In the genomic region with DNA sequence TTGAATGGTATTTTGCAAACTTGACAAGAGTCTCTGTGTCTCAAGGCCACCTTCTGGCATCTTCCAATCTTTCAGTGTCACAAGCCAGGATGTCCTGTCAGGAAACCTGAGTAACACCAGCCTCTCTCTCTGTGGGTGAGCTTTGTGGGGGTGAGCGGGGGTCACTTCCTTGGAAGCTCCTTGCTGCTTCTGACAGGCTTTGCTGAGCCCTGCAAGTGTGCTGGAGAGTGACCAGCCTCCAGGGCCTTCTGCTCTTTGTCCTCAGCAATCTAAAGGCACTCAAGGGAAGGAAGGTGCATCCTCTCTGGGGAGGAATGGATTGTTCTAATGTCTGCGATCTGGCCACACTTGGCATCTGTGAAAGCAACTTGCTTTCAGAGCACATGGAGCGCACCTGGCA, we compare ENCODE assay signal across 9 mouse cellular contexts. TPM values are rescaled to one million over a fixed set of nuclear protein-coding genes. Genes with fewer than 3 reads are reported as not detected.
DNase-seq lines count a peak whose midpoint lies in the region; ATAC-seq and TF ChIP-seq lines count a peak whose summit lies in the region.
"Had no signal": no experiment of that assay in that cellular context is flagged by ENCODE, and none has a peak within 500 bp of the region (broad histone marks: within the 10 kb centered on the region; RNA-seq: fewer than 3 reads in every experiment).

No protein-coding gene starts in this region.

- H3K4me2 ChIP-seq in lung, postnatal 0 days (replicated peaks; ENCODE audit: low read depth, low read length): no peak overlapping the region
- H3K4me2 ChIP-seq in heart, embryonic 13.5 days: no peak overlapping the region
- H3K4me2 ChIP-seq in kidney, postnatal 0 days (ENCODE audit: low read length): no peak overlapping the region
- no peak overlapping the region for H3K4me2 ChIP-seq in stomach, embryonic 15.5 days
- H3K4me2 ChIP-seq: midbrain, embryonic 12.5 days had no signal

- peaks cover 14% of the 10 kb centered on the region; the same call in 1 of the 2 replicates for H3K4me1 ChIP-seq in lung, postnatal 0 days (ENCODE audit: insufficient read depth, low read depth, low read length)
- peaks cover 78% of the 10 kb centered on the region for H3K4me1 ChIP-seq in heart, embryonic 13.5 days
- H3K4me1 ChIP-seq in kidney, postnatal 0 days (replicated peaks; ENCODE audit: insufficient read depth, low read length): peaks cover 29% of the 10 kb centered on the region
- peaks cover 37% of the 10 kb centered on the region for H3K4me1 ChIP-seq in stomach, embryonic 15.5 days

- H3K9me3 ChIP-seq in lung, postnatal 0 days (ENCODE audit: low read length): no peaks in the 10 kb centered on the region
- no peaks in the 10 kb centered on the region for H3K9me3 ChIP-seq in heart, embryonic 13.5 days
- no peaks in the 10 kb centered on the region for H3K9me3 ChIP-seq in kidney, postnatal 0 days (replicated peaks; ENCODE audit: low read length)
- H3K9me3 ChIP-seq in stomach, embryonic 15.5 days: no peaks in the 10 kb centered on the region
- H3K9me3 ChIP-seq: midbrain, embryonic 12.5 days had no signal

- TF ChIP-seq EP300 in lung, postnatal 0 days (IDR thresholded peaks at IDR 0.05): peak; percentile 41; the same call in 1 of the 2 replicates

- no peak for ATAC-seq in lung, postnatal 0 days
- no peak for ATAC-seq in heart, embryonic 13.5 days (ENCODE audit: extremely low read depth, insufficient number of reproducible peaks, low FRiP score, low TSS enrichment)
- peak; percentile 16; the same call in 1 of the 2 replicates for ATAC-seq in kidney, postnatal 0 days (replicated peaks; ENCODE audit: low FRiP score, low read depth)
- no peak for ATAC-seq in stomach, embryonic 15.5 days (ENCODE audit: insufficient read depth, low FRiP score, low read depth)

- no peak for DNase-seq in lung, postnatal 0 days (ENCODE audit: low spot score)
- DNase-seq in lung, adult 18-20 months: no peak
- peak; percentile 63 for DNase-seq in kidney, postnatal 0 days (ENCODE audit: low spot score)
- no peak for DNase-seq in ovary, postnatal 10 days (ENCODE audit: low spot score)
- no peak for DNase-seq in layer of hippocampus, postnatal 14 days (ENCODE audit: low spot score in 2 of 2)
- DNase-seq in gastrocnemius, adult 8-10 months (ENCODE audit: low spot score in 2 of 2): no peak

- H3K9ac ChIP-seq in lung, postnatal 0 days (replicated peaks; ENCODE audit: low read depth): no peak overlapping the region
- H3K9ac ChIP-seq in heart, embryonic 13.5 days: peak overlapping the region; percentile 1; the same call in 1 of the 2 replicates
- no peak overlapping the region for H3K9ac ChIP-seq in kidney, postnatal 0 days (ENCODE audit: low read depth, low read length)
- H3K9ac ChIP-seq in stomach, embryonic 15.5 days: no peak overlapping the region
- H3K9ac ChIP-seq: midbrain, embryonic 12.5 days had no signal

- H3K4me3 ChIP-seq in lung, postnatal 0 days (ENCODE audit: low read depth, low read length): no peak overlapping the region
- no peak overlapping the region for H3K4me3 ChIP-seq in heart, embryonic 13.5 days
- H3K4me3 ChIP-seq in kidney, postnatal 0 days (replicated peaks; ENCODE audit: low read depth, low read length): no peak overlapping the region
- no peak overlapping the region for H3K4me3 ChIP-seq in stomach, embryonic 15.5 days (replicated peaks)
- H3K4me3 ChIP-seq: midbrain, embryonic 12.5 days had no signal

- peak overlapping the region; percentile 66 for H3K27ac ChIP-seq in lung, postnatal 0 days (ENCODE audit: low read length)
- H3K27ac ChIP-seq in heart, embryonic 13.5 days (replicated peaks): peak overlapping the region; percentile 88
- peak overlapping the region; percentile 92 for H3K27ac ChIP-seq in kidney, postnatal 0 days
- H3K27ac ChIP-seq in stomach, embryonic 15.5 days: peak overlapping the region; percentile 88
- H3K27ac ChIP-seq: midbrain, embryonic 12.5 days had no signal

- WGBS in lung, postnatal 0 days: 60% methylated on average over 3 of the region's 3 CpGs
- 51% methylated on average over 3 of the region's 3 CpGs for WGBS in heart, embryonic 13.5 days
- 55% methylated on average over 3 of the region's 3 CpGs for WGBS in kidney, postnatal 0 days
- WGBS in stomach, embryonic 15.5 days: 61% methylated on average over 3 of the region's 3 CpGs

- no peak for TF ChIP-seq CTCF in lung, postnatal 0 days (IDR thresholded peaks at IDR 0.05)
- TF ChIP-seq CTCF in kidney, postnatal 0 days (IDR thresholded peaks at IDR 0.05; ENCODE audit: low read depth): no peak

- H3K36me3 ChIP-seq in lung, postnatal 0 days (ENCODE audit: insufficient read depth, low read length): no peaks in the 10 kb centered on the region
- H3K36me3 ChIP-seq in heart, embryonic 13.5 days: 0 out of 2 replicates have a peak, but pooled peaks cover 2% of the 10 kb centered on the region
- H3K36me3 ChIP-seq in kidney, postnatal 0 days (ENCODE audit: insufficient read depth, low read length): no peaks in the 10 kb centered on the region
- H3K36me3 ChIP-seq in stomach, embryonic 15.5 days: no peaks in the 10 kb centered on the region
- H3K36me3 ChIP-seq: midbrain, embryonic 12.5 days had no signal

- H3K27me3 ChIP-seq in lung, postnatal 0 days (replicated peaks; ENCODE audit: insufficient read depth, low read length): no peaks in the 10 kb centered on the region
- H3K27me3 ChIP-seq in heart, embryonic 13.5 days (replicated peaks): no peaks in the 10 kb centered on the region
- no peaks in the 10 kb centered on the region for H3K27me3 ChIP-seq in kidney, postnatal 0 days (ENCODE audit: insufficient read depth, low read length)
- no peaks in the 10 kb centered on the region for H3K27me3 ChIP-seq in stomach, embryonic 15.5 days (replicated peaks)
- H3K27me3 ChIP-seq: midbrain, embryonic 12.5 days had no signal

RNA-seq across cellular contexts. Expression of gene C87436, which starts 41.1 kb away (rescaled TPM):
- 23.3 and 23.5 TPM in 2 replicates for polyA plus RNA-seq in lung, postnatal 0 days (2015; fragmentation: Nextera tagmentation; extraction: Ambion mirVana)
- 16.8 and 20.0 TPM in 2 replicates for polyA plus RNA-seq in heart, embryonic 13.5 days (2015; fragmentation: Nextera tagmentation; extraction: Ambion mirVana)
- polyA plus RNA-seq in kidney, postnatal 0 days (2015; fragmentation: Nextera tagmentation; extraction: Ambion mirVana): 22.5 and 23.1 TPM in 2 replicates
- 20.9 and 24.9 TPM in 2 replicates for polyA plus RNA-seq in stomach, embryonic 15.5 days (2015; fragmentation: Nextera tagmentation; extraction: Ambion mirVana)
- 10 to 100 TPM; 16.8 to 17.1 TPM for total RNA-seq in layer of hippocampus, postnatal 14 days (2021)
- 1 to 10 TPM; 6.1 to 9.2 (median 7.7) TPM for total RNA-seq in gastrocnemius, adult 8-10 months (2022)

RNA-seq across cellular contexts. Expression of gene Pcbp1, which starts 46.8 kb away (rescaled TPM):
- polyA plus RNA-seq in lung, postnatal 0 days (2015; fragmentation: Nextera tagmentation; extraction: Ambion mirVana): 317 and 353 TPM in 2 replicates
- polyA plus RNA-seq in heart, embryonic 13.5 days (2015; fragmentation: Nextera tagmentation; extraction: Ambion mirVana): 218 and 286 TPM in 2 replicates
- polyA plus RNA-seq in kidney, postnatal 0 days (2015; fragmentation: Nextera tagmentation; extraction: Ambion mirVana): 488 and 506 TPM in 2 replicates
- 518 and 529 TPM in 2 replicates for polyA plus RNA-seq in stomach, embryonic 15.5 days (2015; fragmentation: Nextera tagmentation; extraction: Ambion mirVana)
- 100 to 1,000 TPM; 176 to 183 TPM for total RNA-seq in layer of hippocampus, postnatal 14 days (2021)
- 100 to 1,000 TPM; 114 to 149 (median 126) TPM for total RNA-seq in gastrocnemius, adult 8-10 months (2022)

RNA-seq across cellular contexts. Expression of gene Gm44790, which starts 52.9 kb away (rescaled TPM):
- not detected in 2 replicates for polyA plus RNA-seq in lung, postnatal 0 days (2015; fragmentation: Nextera tagmentation; extraction: Ambion mirVana)
- polyA plus RNA-seq in heart, embryonic 13.5 days (2015; fragmentation: Nextera tagmentation; extraction: Ambion mirVana): 0.60 TPM in 1 of 2 replicates, not detected in the other
- polyA plus RNA-seq in kidney, postnatal 0 days (2015; fragmentation: Nextera tagmentation; extraction: Ambion mirVana): not detected in 2 replicates
- not detected in 2 replicates for polyA plus RNA-seq in stomach, embryonic 15.5 days (2015; fragmentation: Nextera tagmentation; extraction: Ambion mirVana)
- under 1 TPM in 1 of 2 experiments, not detected in 1; 0.90 TPM for total RNA-seq in layer of hippocampus, postnatal 14 days (2021)
- total RNA-seq in gastrocnemius, adult 8-10 months (2022): 1 to 10 TPM in 1 of 4 experiments, not detected in 3; 1.3 TPM
